Mouse (Mus musculus) skeletal muscle tissue, postnatal 0 days (tissue): Measurements from ENCODE around the gene Gm21704. TPM values are rescaled to one million over a fixed set of nuclear protein-coding genes. Genes with fewer than 3 reads are reported as not detected.

Experiments
- polyA plus RNA-seq: library from polyadenylated mRNA; unstranded; fragments of >200 nt; fragmentation: Nextera tagmentation; extraction: Ambion mirVana; gene quantifications from 2 replicates; pipeline ENCODE4 v1.2.1, GENCODE M21; 2015

The Gm21704 gene
- polyA plus RNA-seq, result not detected in 2 replicates

GRCm38 (mm10) chrY:3410067-3410466 lies at the start of gene Gm21704, which contains the start of gene Gm21708:
Gene Gm21704 (minus strand): TSS chrY:3410167.
Gene Gm21708 (minus strand): TSS chrY:3410167.

GRCm38 (mm10) chrY:3345229-3345628 lies 64.7 kb downstream of the Gm21704 start, which contains the start of gene Gm21693:
Gene Gm21693 (minus strand): TSS chrY:3345329.

Other genes with a start within 250 kb of the Gm21704 start
- gene Gm21677, start 103.7 kb downstream of the Gm21704 start, polyA plus RNA-seq, result not detected in 2 replicates
- gene Gm21693, start 64.8 kb downstream of the Gm21704 start, polyA plus RNA-seq, result not detected in 2 replicates
- gene Gm21708, start within 50 bp of the Gm21704 start, polyA plus RNA-seq, result not detected in 2 replicates